8 mouse cellular contexts compared by ENCODE assay signal in genomic region chr5:148552187-148553071, GRCm38 (mm10). TPM values are rescaled to one million over a fixed set of nuclear protein-coding genes. Genes with fewer than 3 reads are reported as not detected.
DNase-seq lines count a peak whose midpoint lies in the region; ATAC-seq and TF ChIP-seq lines count a peak whose summit lies in the region.

Gene Ubl3, minus strand, starts transcription at chr5:148552789.

- under 1% methylated on average over 40 of the region's 95 CpGs for WGBS in embryonic facial prominence, embryonic 14.5 days
- under 1% methylated on average over 94 of the region's 95 CpGs for WGBS in heart, adult 2 months
- under 1% methylated on average over 90 of the region's 95 CpGs for WGBS in limb, embryonic 13.5 days
- WGBS in midbrain, embryonic 16.5 days: under 1% methylated on average over 69 of the region's 95 CpGs

- H3K36me3 ChIP-seq in embryonic facial prominence, embryonic 14.5 days (ENCODE audit: control insufficient read depth, insufficient read depth, low read length): no peaks in the 10 kb centered on the region
- H3K36me3 ChIP-seq in heart, adult 2 months (ENCODE audit: control insufficient read depth, insufficient read depth, low read length): peaks cover 14% of the 10 kb centered on the region
- H3K36me3 ChIP-seq in limb, embryonic 13.5 days: no peaks in the 10 kb centered on the region
- no peaks in the 10 kb centered on the region for H3K36me3 ChIP-seq in midbrain, embryonic 16.5 days (ENCODE audit: control insufficient read depth, insufficient read depth, low read length)

- TF ChIP-seq POLR2A in heart, adult 2 months (IDR thresholded peaks at IDR 0.05; ENCODE audit: insufficient read depth, low read depth, low read length): peak; percentile 72; the same call in 1 of the 2 replicates

- H3K27me3 ChIP-seq in embryonic facial prominence, embryonic 14.5 days (replicated peaks; ENCODE audit: control insufficient read depth, insufficient read depth, low read length): no peaks in the 10 kb centered on the region
- no peaks in the 10 kb centered on the region for H3K27me3 ChIP-seq in heart, adult 2 months (ENCODE audit: control insufficient read depth, insufficient read depth, low read length)
- peaks cover 18% of the 10 kb centered on the region for H3K27me3 ChIP-seq in limb, embryonic 13.5 days
- H3K27me3 ChIP-seq in midbrain, embryonic 16.5 days (ENCODE audit: control insufficient read depth, insufficient read depth, low read depth, low read length): no peaks in the 10 kb centered on the region

- no peak for TF ChIP-seq EP300 in heart, adult 2 months (IDR thresholded peaks at IDR 0.05; ENCODE audit: insufficient read depth, low read depth, low read length)

- peak within 1 kb of the TSS; percentile 62 for H3K4me3 ChIP-seq in embryonic facial prominence, embryonic 14.5 days (ENCODE audit: low read depth, low read length)
- peak within 1 kb of the TSS; percentile 53 for H3K4me3 ChIP-seq in heart, adult 2 months
- H3K4me3 ChIP-seq in limb, embryonic 13.5 days: peak within 1 kb of the TSS; percentile 66
- peak within 1 kb of the TSS; percentile 57 for H3K4me3 ChIP-seq in midbrain, embryonic 16.5 days (ENCODE audit: low read depth, low read length)

- TF ChIP-seq CTCF in heart, adult 2 months (IDR thresholded peaks at IDR 0.05): peak; percentile 47

- peak within 1 kb of the TSS; percentile 89 for H3K9ac ChIP-seq in embryonic facial prominence, embryonic 14.5 days (ENCODE audit: low read depth, low read length)
- peak within 1 kb of the TSS; percentile 84 for H3K9ac ChIP-seq in heart, adult 2 months (ENCODE audit: low read depth, low read length)
- H3K9ac ChIP-seq in limb, embryonic 13.5 days: peak within 1 kb of the TSS; percentile 86
- H3K9ac ChIP-seq in midbrain, embryonic 16.5 days (ENCODE audit: low read depth, low read length): peak within 1 kb of the TSS; percentile 83

- H3K4me2 ChIP-seq in embryonic facial prominence, embryonic 14.5 days (ENCODE audit: low read depth, low read length): peak within 1 kb of the TSS; percentile 71
- H3K4me2 ChIP-seq in limb, embryonic 13.5 days (replicated peaks): peak within 1 kb of the TSS; percentile 87
- H3K4me2 ChIP-seq in midbrain, embryonic 16.5 days (ENCODE audit: low read length): peak within 1 kb of the TSS; percentile 84

- H3K4me1 ChIP-seq in embryonic facial prominence, embryonic 14.5 days (ENCODE audit: control insufficient read depth, insufficient read depth, low read length): peaks cover 34% of the 10 kb centered on the region
- H3K4me1 ChIP-seq in heart, adult 2 months (ENCODE audit: control insufficient read depth, insufficient read depth, low read length): peaks cover 17% of the 10 kb centered on the region
- peaks cover 44% of the 10 kb centered on the region for H3K4me1 ChIP-seq in limb, embryonic 13.5 days
- H3K4me1 ChIP-seq in midbrain, embryonic 16.5 days (ENCODE audit: control insufficient read depth, insufficient read depth, low read length): peaks cover 32% of the 10 kb centered on the region

- intact Hi-C loops in heart, adult 2 months (cut with DNase I): loop anchor here (5.0 kb wide), 3 partner anchors 40 to 190 kb away; no protein-coding TSS in a partner anchor

- peak; percentile 97 for ATAC-seq in embryonic facial prominence, embryonic 14.5 days (ENCODE audit: low read depth)
- ATAC-seq in limb, embryonic 13.5 days (ENCODE audit: low FRiP score, low read depth): peak; percentile 93
- peak; percentile 93 for ATAC-seq in midbrain, embryonic 16.5 days

- no peaks in the 10 kb centered on the region for H3K9me3 ChIP-seq in embryonic facial prominence, embryonic 14.5 days (ENCODE audit: control insufficient read depth, low read length)
- no peaks in the 10 kb centered on the region for H3K9me3 ChIP-seq in limb, embryonic 13.5 days
- H3K9me3 ChIP-seq in midbrain, embryonic 16.5 days (replicated peaks; ENCODE audit: control insufficient read depth, low read length, poor library complexity, severe bottlenecking): no peaks in the 10 kb centered on the region

- peak within 1 kb of the TSS; percentile 97 for H3K27ac ChIP-seq in embryonic facial prominence, embryonic 14.5 days (replicated peaks; ENCODE audit: low read depth, low read length)
- peak within 1 kb of the TSS; percentile 88 for H3K27ac ChIP-seq in heart, adult 2 months
- H3K27ac ChIP-seq in limb, embryonic 13.5 days: peak within 1 kb of the TSS; percentile 97
- H3K27ac ChIP-seq in midbrain, embryonic 16.5 days (ENCODE audit: low read length): peak within 1 kb of the TSS; percentile 86

- DNase-seq in 3134 (ENCODE audit: extremely low read depth, insufficient read length, low spot score): peak; percentile 90
- DNase-seq in adrenal gland, postnatal 36 days: peak; percentile 91 to 92
- peak; percentile 99 for DNase-seq in embryonic facial prominence, embryonic 14.5 days (ENCODE audit: low spot score)
- peak; percentile 93 to 94 for DNase-seq in heart, adult 2 months
- DNase-seq in kidney, adult 8-10 months: peak; percentile 91
- peak; percentile 57 to 77 for DNase-seq in spleen, postnatal 10 days (ENCODE audit: low spot score in 2 of 2)

- peaks cover 7% of the 10 kb centered on the region for H3K79me2 ChIP-seq in heart, adult 2 months (replicated peaks; ENCODE audit: control insufficient read depth, insufficient read depth, low read length)

RNA-seq across cellular contexts. Expression of gene Ubl3, which starts in this region (rescaled TPM):
- total RNA-seq in adrenal gland, postnatal 36 days (2021): 100 to 1,000 TPM; 145 to 188 TPM
- polyA plus RNA-seq in embryonic facial prominence, embryonic 14.5 days (2014; fragmentation: Nextera tagmentation; extraction: Ambion mirVana): 73.2 and 73.8 TPM in 2 replicates
- total RNA-seq in heart, adult 2 months (2021): 100 to 1,000 TPM in 1 of 2 experiments, 10 to 100 TPM in 1; 92.7 to 112 TPM
- polyA plus RNA-seq in heart, adult 2 months (2012; rRNA removed): 43.6 and 55.3 TPM in 2 replicates
- 68.1 and 69.7 TPM in 2 replicates for polyA plus RNA-seq in limb, embryonic 13.5 days (2015; fragmentation: Nextera tagmentation; extraction: Ambion mirVana)
- 79.9 and 84.3 TPM in 2 replicates for polyA plus RNA-seq in midbrain, embryonic 16.5 days (2015; fragmentation: Nextera tagmentation; extraction: Ambion mirVana)

Comparison
In these comparisons a context has a peak if more than half of its experiments do, and no peak if none do; other contexts are left out.
1. Peak in every context shown above with its lines: DNase-seq, ATAC-seq, H3K4me3 ChIP-seq and H3K27ac ChIP-seq.